Mouse (Mus musculus) gastrocnemius, adult 2 months (tissue): ENCODE results near the gene Etv6. TPM values are rescaled to one million over a fixed set of nuclear protein-coding genes. Genes with fewer than 3 reads are reported as not detected.
A peak's percentile ranks its signal among the peaks of the same experiment; 100 is the strongest.

Experiments used
- DNase-seq: peaks from one replicate; pipeline ENCODE4 v3.0.0; 2022
- H3K27ac ChIP-seq: fragments of 200-600 bp; 2 replicates; pipeline ENCODE4 v1.8.1; 2022; ENCODE audit warnings: mild to moderate bottlenecking
- H3K4me3 ChIP-seq: fragments of 200-600 bp; 2 replicates; pipeline ENCODE4 v1.8.1; 2022; ENCODE audit warnings: mild to moderate bottlenecking, moderate library complexity
- CTCF ChIP-seq: fragments of 200-600 bp; IDR thresholded peaks from 2 replicates; pipeline ENCODE4 v1.8.1; 2022; ENCODE audit warnings: antibody characterized with exemption, mild to moderate bottlenecking, moderate library complexity
- intact Hi-C: fragments of 180-260 bp; cut with DNase I; formaldehyde crosslinking; loops from one replicate; pipeline ENCODE4 v1.15.1; 2025
- total RNA-seq, 2 experiments: library from RNA; stranded (reverse); gene quantifications; 2 replicates each; pipeline ENCODE4 v1.2.3; 2021

Etv6 gene
- total RNA-seq, 2 experiments from 2014 or later = 6.7 to 10.8 TPM

DNA sequence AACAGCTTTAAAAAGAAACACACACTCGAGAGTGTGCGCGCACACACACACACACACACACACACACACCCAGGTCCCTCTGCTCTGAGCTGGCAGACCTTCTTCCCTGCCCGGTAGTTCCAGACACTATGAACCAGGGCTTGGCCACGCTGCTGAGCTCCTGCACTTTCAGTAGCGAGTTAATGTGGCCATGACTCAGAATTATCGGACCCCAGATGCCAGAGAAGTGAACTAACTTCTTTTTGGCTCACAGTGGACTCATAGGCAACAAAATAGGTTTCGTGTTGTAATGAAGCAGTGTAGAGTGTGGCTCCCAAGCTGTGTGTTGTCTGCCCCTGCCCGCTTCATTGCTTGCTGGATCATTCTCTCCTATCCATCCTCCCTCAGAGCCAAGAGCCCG, 165.1 kb downstream of the Etv6 start:
- Histone ChIP-seq H3K27ac (peak overlapping the region; percentile 80), H3K4me3 (peak overlapping the region; percentile 51)
- peak; percentile 50 for DNase-seq
- no peak for TF ChIP-seq CTCF
- intact Hi-C loops = no loop called here

DNA sequence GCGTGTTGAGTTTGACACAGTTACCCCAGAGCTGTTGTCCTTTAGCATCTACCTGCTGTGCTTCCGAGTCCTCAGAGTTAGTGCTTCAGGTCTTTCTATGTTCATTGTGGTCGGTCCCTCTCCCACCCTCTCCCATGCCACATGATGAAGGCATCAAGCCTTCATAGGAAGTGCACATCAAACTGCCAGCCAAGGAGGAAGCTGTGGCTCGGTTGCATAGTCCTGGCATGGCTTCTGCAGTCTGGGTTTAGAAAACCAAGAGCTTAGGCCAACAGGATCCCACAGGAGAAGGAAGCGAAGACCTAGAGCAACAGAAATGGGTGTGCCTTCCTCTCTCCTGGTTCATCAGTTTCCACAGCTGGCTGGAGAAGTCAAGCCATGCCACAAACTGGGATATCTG, 166.7 kb downstream of the Etv6 start:
- DNase-seq = no peak
- no peak overlapping the region for H3K4me3 ChIP-seq
- 0 out of 2 replicates have a peak overlapping the region, but pooled peaks have one; percentile 8 for H3K27ac ChIP-seq
- TF ChIP-seq CTCF = no peak
- intact Hi-C loops = no loop called here

DNA sequence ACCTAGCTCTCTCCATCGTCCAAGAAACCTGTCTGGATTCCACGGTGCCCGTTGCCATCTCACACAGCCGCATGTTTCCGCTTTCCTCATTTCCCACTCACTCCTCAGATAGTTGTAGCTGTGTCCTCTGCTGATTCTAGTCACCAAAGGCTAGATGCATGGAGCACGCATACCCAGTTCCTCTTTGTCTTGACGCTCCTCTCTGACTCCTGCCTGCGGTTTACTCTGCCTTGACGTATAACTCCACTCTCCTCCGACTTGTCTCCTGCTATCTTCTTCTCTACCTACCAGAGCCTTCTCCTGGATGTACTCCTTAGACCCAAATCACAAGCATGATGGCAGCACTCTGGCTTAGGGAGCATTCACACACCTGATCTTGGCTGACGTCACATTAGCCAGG, 169.7 kb downstream of the Etv6 start:
- TF ChIP-seq CTCF = no peak
- no peak for DNase-seq
- no peak overlapping the region for H3K27ac ChIP-seq
- H3K4me3 ChIP-seq = no peak overlapping the region
- intact Hi-C loops = no loop called here

DNA sequence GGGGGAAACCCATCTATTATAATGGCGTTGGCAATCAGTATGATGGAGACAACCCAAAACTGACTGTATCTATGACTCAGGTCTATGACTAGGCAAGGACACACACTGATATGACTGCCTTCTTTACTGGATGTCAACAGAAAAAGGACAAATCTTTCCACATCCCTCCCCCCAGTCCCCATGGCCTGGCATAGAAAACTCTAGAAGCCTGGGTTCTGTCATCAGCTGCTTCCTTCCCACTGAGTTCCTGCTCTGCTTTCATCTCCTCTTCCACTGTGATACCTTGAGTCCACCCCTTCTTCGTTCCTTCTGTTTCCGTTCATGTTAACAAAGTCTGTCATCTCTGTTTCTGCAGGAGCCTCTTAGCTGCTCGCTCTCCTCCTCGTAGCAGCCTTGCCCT, 170.2 kb downstream of the Etv6 start:
- no peak overlapping the region for H3K27ac ChIP-seq
- intact Hi-C loops = no loop called here
- no peak overlapping the region for H3K4me3 ChIP-seq
- no peak for TF ChIP-seq CTCF
- DNase-seq = no peak

DNA sequence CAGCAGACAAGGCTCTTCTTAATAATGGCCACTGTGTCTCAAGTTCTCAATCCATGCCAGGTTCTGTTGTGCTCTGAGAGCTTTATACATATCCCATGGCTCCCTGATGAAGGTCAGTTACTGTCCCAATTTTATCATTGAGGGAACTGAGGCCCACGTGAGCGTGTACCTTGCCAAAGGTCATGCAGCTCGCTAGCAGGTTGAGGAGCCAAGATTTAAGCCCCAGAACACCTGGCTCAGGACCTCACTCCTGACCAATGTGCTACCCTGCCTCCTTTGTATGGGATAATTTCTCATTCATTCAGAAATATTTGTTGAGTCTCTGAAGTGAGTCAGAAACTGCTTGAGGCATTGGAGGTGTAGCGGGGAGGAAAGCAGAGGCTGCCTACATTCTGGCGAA, 170.8 kb downstream of the Etv6 start:
- H3K27ac ChIP-seq = no peak overlapping the region
- H3K4me3 ChIP-seq = no peak overlapping the region
- intact Hi-C loops = no loop called here
- TF ChIP-seq CTCF = no peak
- DNase-seq = no peak

DNA sequence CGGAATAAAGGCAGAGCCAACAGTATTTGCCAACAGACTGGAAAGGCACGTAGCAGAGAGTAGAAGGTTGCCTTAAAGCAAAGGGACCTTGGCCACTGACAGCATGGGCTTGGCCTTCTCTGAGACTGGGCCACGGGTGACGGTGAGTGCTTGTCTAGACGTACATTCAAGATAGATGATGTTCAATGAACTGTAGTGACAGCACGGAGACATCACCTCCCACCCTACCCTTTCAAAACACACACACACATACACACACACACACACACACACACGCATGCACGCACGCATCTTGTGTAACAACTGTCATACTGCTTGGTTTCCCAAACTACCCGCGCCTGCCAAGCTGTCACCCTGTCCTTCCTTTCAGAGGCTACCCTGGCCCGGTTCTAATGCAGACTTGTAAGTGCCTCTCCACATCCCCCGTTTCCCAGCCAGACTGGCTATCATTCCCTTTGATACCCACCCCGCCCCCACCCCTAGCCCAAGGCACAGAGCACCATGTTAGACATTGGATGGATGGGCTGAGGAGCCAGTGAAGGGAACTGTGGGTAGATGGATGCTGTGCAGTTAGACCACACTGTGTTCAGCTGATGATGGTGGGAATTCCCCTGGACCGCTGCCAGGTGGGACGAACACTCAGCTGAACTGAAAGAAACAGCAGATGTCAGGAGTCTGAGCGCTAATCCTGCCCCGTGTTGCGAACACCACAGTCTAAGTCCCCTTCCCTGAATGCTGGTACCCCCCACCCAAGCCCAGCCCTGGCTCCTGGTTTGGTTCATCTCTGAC, 172.1 kb downstream of the Etv6 start:
- intact Hi-C loops = no loop called here
- peak; percentile 65 for DNase-seq
- peak overlapping the region; percentile 50; the same call in 1 of the 2 replicates for H3K27ac ChIP-seq

DNA sequence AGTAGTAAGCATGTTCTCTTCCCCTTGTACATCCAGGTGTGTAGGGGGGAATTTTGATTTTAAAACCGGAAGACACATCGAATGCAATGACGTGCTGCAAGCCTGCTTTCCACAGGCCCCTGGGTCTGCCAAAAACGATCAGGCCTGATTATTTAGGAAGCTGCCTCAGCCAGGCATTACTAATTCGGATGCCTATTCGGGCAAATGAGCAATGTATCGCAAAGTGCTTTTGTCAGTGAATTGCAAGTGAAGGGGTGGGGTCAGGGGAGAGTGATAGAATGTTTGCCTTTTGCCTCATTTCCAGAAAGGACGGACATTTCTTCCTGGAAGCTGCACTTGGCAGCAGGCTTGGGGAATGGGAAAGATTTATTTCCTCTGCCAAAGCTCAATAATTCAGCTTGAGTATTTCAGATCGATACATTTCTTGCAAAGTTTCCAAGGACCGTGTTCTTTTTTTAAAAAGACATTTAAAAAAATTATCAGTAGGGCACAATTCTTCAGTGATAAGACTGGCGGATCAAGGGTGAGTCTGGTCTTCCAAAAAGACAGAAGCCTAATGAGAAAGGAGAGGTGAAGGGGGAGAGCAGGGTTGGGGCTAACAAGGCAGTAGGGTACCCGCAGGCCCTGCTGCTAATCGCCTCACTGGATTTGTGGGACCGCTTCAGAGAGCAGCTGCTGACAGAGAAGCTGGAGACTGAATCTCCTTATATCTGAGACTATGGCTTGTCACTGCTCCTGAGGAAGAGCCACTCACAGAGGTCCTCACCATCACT, 172.9 kb downstream of the Etv6 start:
- no peak for DNase-seq
- no peak for TF ChIP-seq CTCF
- Histone ChIP-seq H3K4me3 (peak overlapping the region; percentile 34), H3K27ac (peak overlapping the region; percentile 50)
- intact Hi-C loops = no loop called here

More for the DNA sequence above, 172.1 kb downstream of the Etv6 start:
- no peak for TF ChIP-seq CTCF
- peak overlapping the region; percentile 34 for H3K4me3 ChIP-seq

DNA sequence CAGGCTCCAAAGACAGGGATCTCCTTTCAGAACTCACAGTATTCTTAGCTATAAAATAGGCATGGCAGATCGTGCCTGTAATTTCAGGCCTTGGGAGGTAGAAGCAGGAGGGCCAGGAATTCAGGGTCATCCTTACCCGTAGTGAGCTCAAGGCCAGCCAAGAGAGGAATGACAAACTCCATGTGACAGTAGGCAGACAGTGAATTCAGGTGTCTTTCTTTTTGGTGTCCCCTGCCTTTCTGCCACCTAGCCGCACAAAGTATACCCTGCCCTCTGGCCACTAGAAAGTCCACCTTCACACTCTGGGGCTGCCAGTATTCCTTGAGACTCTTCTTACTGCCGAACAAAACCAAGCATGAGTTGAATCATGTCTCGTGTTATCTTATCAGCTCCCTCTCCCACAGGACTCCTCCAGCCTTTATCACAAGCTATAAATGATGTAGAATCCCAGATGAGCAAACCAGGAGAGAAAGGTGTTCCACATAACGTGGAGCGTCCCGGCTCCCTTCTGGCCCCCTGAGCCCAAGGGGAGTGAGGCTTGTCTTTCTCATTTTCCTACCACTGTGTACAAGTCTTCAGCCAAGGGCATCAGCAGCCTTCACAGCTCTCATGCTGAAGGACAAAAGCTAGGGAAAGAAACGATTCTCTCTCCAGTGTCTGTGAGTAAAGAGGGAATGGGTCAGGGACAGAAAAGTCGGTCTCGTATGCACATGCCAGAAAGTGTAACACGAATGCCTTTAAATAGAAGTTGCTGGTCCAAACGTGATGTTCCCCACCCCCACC, 175.4 kb downstream of the Etv6 start:
- peak overlapping the region; percentile 23; the same call in 1 of the 2 replicates for H3K4me3 ChIP-seq
- DNase-seq = no peak
- H3K27ac ChIP-seq = peak overlapping the region; percentile 79
- TF ChIP-seq CTCF = no peak
- intact Hi-C loops = no loop called here

DNA sequence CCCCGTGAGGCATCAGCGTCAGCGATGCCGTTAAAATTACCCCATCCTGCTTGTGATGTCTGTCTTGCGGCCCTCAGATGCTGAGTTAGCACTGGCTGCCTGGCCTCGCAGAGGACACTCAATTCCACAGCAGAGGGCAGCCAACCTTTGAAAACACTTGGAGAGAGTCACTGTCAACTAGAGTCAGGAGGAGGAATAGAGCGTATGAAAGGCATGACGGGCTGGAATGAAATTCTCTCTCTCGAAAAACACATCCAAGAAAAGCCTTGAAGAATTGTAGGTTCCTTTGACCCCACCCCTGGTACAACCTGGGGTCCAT, 175.9 kb downstream of the Etv6 start:
- H3K27ac ChIP-seq = peak overlapping the region; percentile 79
- TF ChIP-seq CTCF = peak; percentile 32; the same call in 1 of the 2 replicates
- DNase-seq = peak; percentile 69
- intact Hi-C loops = no loop called here
- peak overlapping the region; percentile 23; the same call in 1 of the 2 replicates for H3K4me3 ChIP-seq

DNA sequence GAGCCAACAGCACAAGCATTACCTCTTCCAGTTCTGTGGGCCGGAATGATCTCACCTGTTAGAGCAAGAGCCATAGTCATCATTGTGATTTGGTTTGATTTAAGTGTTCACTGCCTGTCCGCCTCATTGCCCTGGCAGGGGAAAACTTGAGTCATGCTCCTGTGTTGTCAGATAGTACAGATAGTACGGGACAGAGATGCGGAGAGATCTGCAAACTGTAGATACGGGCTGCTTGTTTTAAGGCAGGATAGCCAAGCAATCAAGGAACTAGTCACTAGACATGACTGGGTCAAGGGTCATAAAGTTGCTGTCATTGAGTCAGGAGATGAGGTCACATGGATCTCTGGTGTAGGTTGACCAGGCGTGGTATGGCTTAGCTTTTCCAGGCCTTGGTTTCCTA, 182.2 kb downstream of the Etv6 start:
- Histone ChIP-seq H3K27ac (no peak overlapping the region), H3K4me3 (no peak overlapping the region)
- intact Hi-C loops = no loop called here
- TF ChIP-seq CTCF = no peak
- no peak for DNase-seq

DNA sequence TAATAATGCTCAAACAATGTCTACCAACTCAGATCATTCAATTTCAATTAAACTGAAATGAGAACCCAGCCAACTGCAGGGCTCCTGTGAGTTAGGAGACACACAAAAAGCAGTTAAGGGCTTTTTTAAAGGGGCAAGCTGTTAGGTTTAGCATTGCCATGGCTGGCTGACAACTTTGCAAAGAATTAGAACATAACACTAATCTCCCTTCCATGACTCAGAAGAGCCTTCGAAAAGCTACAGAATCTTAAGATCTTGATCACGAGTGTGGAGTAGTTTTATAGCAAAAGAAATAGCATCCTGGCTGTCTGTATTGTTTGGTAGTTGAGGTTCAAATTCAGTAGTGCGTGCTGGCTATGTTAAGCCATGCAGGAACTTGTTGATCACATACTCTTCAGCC, 182.9 kb downstream of the Etv6 start:
- no peak for DNase-seq
- intact Hi-C loops = no loop called here
- Histone ChIP-seq H3K4me3 (no peak overlapping the region), H3K27ac (no peak overlapping the region)
- no peak for TF ChIP-seq CTCF

DNA sequence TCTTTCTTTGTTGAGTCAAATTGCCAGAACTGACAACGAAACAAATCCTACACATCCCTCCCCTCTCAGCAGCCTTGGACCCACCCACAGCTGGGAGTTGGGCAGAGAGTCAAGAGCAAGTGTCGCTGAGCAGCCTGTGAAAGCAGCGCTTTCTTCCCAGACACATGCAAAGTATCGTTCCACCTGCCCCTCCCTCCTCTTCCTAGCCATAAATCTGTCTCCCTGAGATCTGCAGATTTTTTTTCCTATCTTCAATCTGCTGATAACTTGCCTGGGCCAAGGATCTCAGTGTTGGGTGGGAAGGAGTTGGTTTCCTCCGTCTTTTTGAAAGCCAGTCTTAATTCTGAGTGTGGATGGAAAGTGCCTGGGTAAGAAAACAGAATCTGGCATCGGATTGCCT, 183.9 kb downstream of the Etv6 start:
- intact Hi-C loops = no loop called here
- Histone ChIP-seq H3K4me3 (no peak overlapping the region), H3K27ac (no peak overlapping the region)
- no peak for DNase-seq
- no peak for TF ChIP-seq CTCF
